Mouse (Mus musculus): Measurements from ENCODE around the gene Pcsk2.

Gene Pcsk2

GRCm38 (mm10) chr2:143646001-143646400 lies 100.0 kb downstream of the Pcsk2 start:
- no peak for DNase-seq (ENCODE audit: low spot score)

- no peak for DNase-seq (ENCODE audit: low spot score)
Observed at GRCm38 (mm10) chr2:143654621-143655020, 108.7 kb downstream of the Pcsk2 start.

GRCm38 (mm10) chr2:143656968-143657367 lies 111.0 kb downstream of the Pcsk2 start:
- DNase-seq (ENCODE audit: low spot score) = no peak

GRCm38 (mm10) chr2:143666785-143667184 lies 120.8 kb downstream of the Pcsk2 start:
- no peak for DNase-seq (ENCODE audit: low spot score)

- no peak for DNase-seq (ENCODE audit: low spot score)
Observed at GRCm38 (mm10) chr2:143677869-143678268, 131.9 kb downstream of the Pcsk2 start.

GRCm38 (mm10) chr2:143679513-143679912 lies 133.6 kb downstream of the Pcsk2 start:
- DNase-seq (ENCODE audit: low spot score) = no peak

GRCm38 (mm10) chr2:143681873-143682555 lies 136.1 kb downstream of the Pcsk2 start:
- DNase-seq (ENCODE audit: low spot score) = no peak

- DNase-seq (ENCODE audit: low spot score) = no peak
Observed at GRCm38 (mm10) chr2:143683513-143683912, 137.6 kb downstream of the Pcsk2 start.

GRCm38 (mm10) chr2:143691244-143691643 lies 145.3 kb downstream of the Pcsk2 start:
- no peak for DNase-seq (ENCODE audit: low spot score)

GRCm38 (mm10) chr2:143696026-143696557 lies 150.1 kb downstream of the Pcsk2 start:
- no peak for DNase-seq (ENCODE audit: low spot score)

- no peak for DNase-seq (ENCODE audit: low spot score)
Observed at GRCm38 (mm10) chr2:143696704-143697103, 150.7 kb downstream of the Pcsk2 start.

GRCm38 (mm10) chr2:143701141-143701540 lies 155.2 kb downstream of the Pcsk2 start:
- DNase-seq (ENCODE audit: low spot score) = no peak

- DNase-seq (ENCODE audit: low spot score) = no peak
Observed at GRCm38 (mm10) chr2:143702931-143703344, 157.0 kb downstream of the Pcsk2 start.

- no peak for DNase-seq (ENCODE audit: low spot score)
Observed at GRCm38 (mm10) chr2:143708205-143708604, 162.2 kb downstream of the Pcsk2 start.

- DNase-seq (ENCODE audit: low spot score) = no peak
Observed at GRCm38 (mm10) chr2:143709249-143709648, 163.3 kb downstream of the Pcsk2 start.

GRCm38 (mm10) chr2:143709979-143710378 lies 164.0 kb downstream of the Pcsk2 start:
- no peak for DNase-seq (ENCODE audit: low spot score)

- no peak for DNase-seq (ENCODE audit: low spot score)
Observed at GRCm38 (mm10) chr2:143711886-143712285, 165.9 kb downstream of the Pcsk2 start.

- DNase-seq (ENCODE audit: low spot score) = no peak
Observed at GRCm38 (mm10) chr2:143712901-143713300, 166.9 kb downstream of the Pcsk2 start.

- no peak for DNase-seq (ENCODE audit: low spot score)
Observed at GRCm38 (mm10) chr2:143713902-143714301, 167.9 kb downstream of the Pcsk2 start.

- DNase-seq (ENCODE audit: low spot score) = no peak
Observed at GRCm38 (mm10) chr2:143715110-143715509, 169.2 kb downstream of the Pcsk2 start.

- DNase-seq (ENCODE audit: low spot score) = no peak
Observed at GRCm38 (mm10) chr2:143723231-143723630, 177.3 kb downstream of the Pcsk2 start.

GRCm38 (mm10) chr2:143724101-143724500 lies 178.1 kb downstream of the Pcsk2 start:
- DNase-seq (ENCODE audit: low spot score) = no peak

- no peak for DNase-seq (ENCODE audit: low spot score)
Observed at GRCm38 (mm10) chr2:143724720-143725119, 178.8 kb downstream of the Pcsk2 start.

- no peak for DNase-seq (ENCODE audit: low spot score)
Observed at GRCm38 (mm10) chr2:143732501-143732900, 186.5 kb downstream of the Pcsk2 start.

Data from ovary, postnatal 14 days (tissue).